Mouse (Mus musculus): ENCODE data around the gene Dok1. TPM values are rescaled to one million over a fixed set of nuclear protein-coding genes. Genes with fewer than 3 reads are reported as not detected.

Dok1 gene
- polyA plus RNA-seq, 1 experiment from 2014 or later: 8.3 TPM

- Histone ChIP-seq H3K36me3 (no peaks in the 10 kb centered on the region), H3K4me2 (replicated peaks) (no peak overlapping the region), H3K9me3 (no peaks in the 10 kb centered on the region), H3K4me1 (no peaks in the 10 kb centered on the region), H3K9ac (replicated peaks) (no peak overlapping the region), H3K27ac (replicated peaks) (no peak overlapping the region), H3K27me3 (no peaks in the 10 kb centered on the region), H3K4me3 (no peak overlapping the region)
- WGBS: 70% methylated on average over 7 of the region's 7 CpGs
- no peak for ATAC-seq (ENCODE audit: low FRiP score, low read depth)
Measured at GRCm38 (mm10) chr6:83010010-83010409, 23.3 kb downstream of the Dok1 start.

- Histone ChIP-seq H3K4me2 (replicated peaks) (no peak overlapping the region), H3K9ac (replicated peaks) (no peak overlapping the region), H3K27ac (replicated peaks) (no peak overlapping the region), H3K9me3 (no peaks in the 10 kb centered on the region), H3K36me3 (no peaks in the 10 kb centered on the region), H3K4me3 (no peak overlapping the region), H3K4me1 (no peaks in the 10 kb centered on the region), H3K27me3 (no peaks in the 10 kb centered on the region)
- 83% methylated on average over 3 of the region's 3 CpGs for WGBS
- ATAC-seq (ENCODE audit: low FRiP score, low read depth): no peak
Measured at GRCm38 (mm10) chr6:83008659-83009058, 24.6 kb downstream of the Dok1 start.

- H3K4me3 ChIP-seq: no peak overlapping the region
- no peaks in the 10 kb centered on the region for H3K36me3 ChIP-seq
- no peaks in the 10 kb centered on the region for H3K4me1 ChIP-seq
- H3K9ac ChIP-seq (replicated peaks): no peak overlapping the region
- H3K9me3 ChIP-seq: no peaks in the 10 kb centered on the region
- WGBS: 90% methylated on average over 6 of the region's 6 CpGs
- ATAC-seq (ENCODE audit: low FRiP score, low read depth): no peak
- H3K27me3 ChIP-seq: no peaks in the 10 kb centered on the region
- H3K4me2 ChIP-seq (replicated peaks): no peak overlapping the region
- no peak overlapping the region for H3K27ac ChIP-seq (replicated peaks)
Measured at GRCm38 (mm10) chr6:83006114-83006513, 27.2 kb downstream of the Dok1 start.

GRCm38 (mm10) chr6:83005444-83006011 lies 27.7 kb downstream of the Dok1 start:
- Histone ChIP-seq H3K27ac (replicated peaks) (no peak overlapping the region), H3K9me3 (no peaks in the 10 kb centered on the region), H3K4me3 (no peak overlapping the region), H3K4me2 (replicated peaks) (no peak overlapping the region), H3K27me3 (no peaks in the 10 kb centered on the region), H3K4me1 (no peaks in the 10 kb centered on the region), H3K36me3 (no peaks in the 10 kb centered on the region), H3K9ac (replicated peaks) (no peak overlapping the region)
- WGBS: 87% methylated on average over 10 of the region's 10 CpGs
- no peak for ATAC-seq (ENCODE audit: low FRiP score, low read depth)

- Histone ChIP-seq H3K4me2 (replicated peaks) (no peak overlapping the region), H3K9ac (replicated peaks) (no peak overlapping the region), H3K27me3 (no peaks in the 10 kb centered on the region), H3K36me3 (no peaks in the 10 kb centered on the region), H3K9me3 (no peaks in the 10 kb centered on the region), H3K4me1 (no peaks in the 10 kb centered on the region), H3K4me3 (no peak overlapping the region), H3K27ac (replicated peaks) (no peak overlapping the region)
- ATAC-seq (ENCODE audit: low FRiP score, low read depth): no peak
- WGBS: 66% methylated on average over 7 of the region's 7 CpGs
Measured at GRCm38 (mm10) chr6:83004872-83005271, 28.4 kb downstream of the Dok1 start.

GRCm38 (mm10) chr6:83004309-83004708 lies 29.0 kb downstream of the Dok1 start:
- no peaks in the 10 kb centered on the region for H3K36me3 ChIP-seq
- H3K9ac ChIP-seq (replicated peaks): no peak overlapping the region
- no peaks in the 10 kb centered on the region for H3K27me3 ChIP-seq
- no peak overlapping the region for H3K4me3 ChIP-seq
- no peak for ATAC-seq (ENCODE audit: low FRiP score, low read depth)
- H3K9me3 ChIP-seq: no peaks in the 10 kb centered on the region
- no peak overlapping the region for H3K27ac ChIP-seq (replicated peaks)
- no peaks in the 10 kb centered on the region for H3K4me1 ChIP-seq
- 79% methylated on average over 2 of the region's 2 CpGs for WGBS
- no peak overlapping the region for H3K4me2 ChIP-seq (replicated peaks)

GRCm38 (mm10) chr6:83003850-83004249 lies 29.4 kb downstream of the Dok1 start:
- Histone ChIP-seq H3K27ac (replicated peaks) (no peak overlapping the region), H3K9ac (replicated peaks) (no peak overlapping the region), H3K9me3 (no peaks in the 10 kb centered on the region), H3K4me3 (no peak overlapping the region), H3K36me3 (no peaks in the 10 kb centered on the region), H3K4me2 (replicated peaks) (no peak overlapping the region), H3K27me3 (no peaks in the 10 kb centered on the region), H3K4me1 (no peaks in the 10 kb centered on the region)
- WGBS: 86% methylated on average over 5 of the region's 5 CpGs
- no peak for ATAC-seq (ENCODE audit: low FRiP score, low read depth)

- Histone ChIP-seq H3K9me3 (no peaks in the 10 kb centered on the region), H3K27ac (replicated peaks) (no peak overlapping the region), H3K4me1 (no peaks in the 10 kb centered on the region), H3K36me3 (no peaks in the 10 kb centered on the region), H3K4me3 (no peak overlapping the region), H3K4me2 (replicated peaks) (no peak overlapping the region), H3K27me3 (no peaks in the 10 kb centered on the region), H3K9ac (replicated peaks) (no peak overlapping the region)
- 100% methylated on average over 1 of the region's 1 CpGs for WGBS
- no peak for ATAC-seq (ENCODE audit: low FRiP score, low read depth)
Measured at GRCm38 (mm10) chr6:83003082-83003481, 30.2 kb downstream of the Dok1 start.

- Histone ChIP-seq H3K9ac (replicated peaks) (no peak overlapping the region), H3K27ac (replicated peaks) (no peak overlapping the region), H3K36me3 (no peaks in the 10 kb centered on the region), H3K27me3 (peaks cover 8% of the 10 kb centered on the region), H3K4me1 (peaks cover 9% of the 10 kb centered on the region; the same call in 1 of the 2 replicates), H3K4me3 (no peak overlapping the region), H3K4me2 (replicated peaks) (no peak overlapping the region), H3K9me3 (no peaks in the 10 kb centered on the region)
- ATAC-seq (ENCODE audit: low FRiP score, low read depth): no peak
- WGBS: 69% methylated on average over 8 of the region's 8 CpGs
Measured at GRCm38 (mm10) chr6:82999986-83000385, 33.3 kb downstream of the Dok1 start.

- no peaks in the 10 kb centered on the region for H3K36me3 ChIP-seq
- no peak overlapping the region for H3K4me2 ChIP-seq (replicated peaks)
- no peak overlapping the region for H3K4me3 ChIP-seq
- no peak overlapping the region for H3K27ac ChIP-seq (replicated peaks)
- H3K4me1 ChIP-seq: peaks cover 9% of the 10 kb centered on the region; the same call in 1 of the 2 replicates
- no peak overlapping the region for H3K9ac ChIP-seq (replicated peaks)
- 68% methylated on average over 4 of the region's 4 CpGs for WGBS
- no peak for ATAC-seq (ENCODE audit: low FRiP score, low read depth)
- no peaks in the 10 kb centered on the region for H3K9me3 ChIP-seq
- H3K27me3 ChIP-seq: peaks cover 11% of the 10 kb centered on the region
Measured at GRCm38 (mm10) chr6:82998326-82998725, 34.9 kb downstream of the Dok1 start.

GRCm38 (mm10) chr6:82997511-82998102 lies 35.7 kb downstream of the Dok1 start:
- peaks cover 9% of the 10 kb centered on the region; the same call in 1 of the 2 replicates for H3K4me1 ChIP-seq
- no peaks in the 10 kb centered on the region for H3K36me3 ChIP-seq
- no peak overlapping the region for H3K4me3 ChIP-seq
- ATAC-seq (ENCODE audit: low FRiP score, low read depth): no peak
- H3K4me2 ChIP-seq (replicated peaks): no peak overlapping the region
- no peak overlapping the region for H3K27ac ChIP-seq (replicated peaks)
- WGBS: 46% methylated on average over 7 of the region's 7 CpGs
- no peaks in the 10 kb centered on the region for H3K9me3 ChIP-seq
- H3K9ac ChIP-seq (replicated peaks): no peak overlapping the region
- peaks cover 11% of the 10 kb centered on the region for H3K27me3 ChIP-seq

GRCm38 (mm10) chr6:82996740-82997315 lies 36.4 kb downstream of the Dok1 start:
- no peak overlapping the region for H3K27ac ChIP-seq (replicated peaks)
- no peaks in the 10 kb centered on the region for H3K9me3 ChIP-seq
- peaks cover 11% of the 10 kb centered on the region for H3K27me3 ChIP-seq
- H3K4me3 ChIP-seq: no peak overlapping the region
- ATAC-seq (ENCODE audit: low FRiP score, low read depth): peak; percentile 95
- H3K4me1 ChIP-seq: peaks cover 9% of the 10 kb centered on the region; the same call in 1 of the 2 replicates
- no peak overlapping the region for H3K9ac ChIP-seq (replicated peaks)
- H3K4me2 ChIP-seq (replicated peaks): peak overlapping the region; percentile 40
- WGBS: 17% methylated on average over 11 of the region's 11 CpGs
- H3K36me3 ChIP-seq: no peaks in the 10 kb centered on the region
